Mouse (Mus musculus): ENCODE measurements around the gene Tnip1. TPM values are rescaled to one million over a fixed set of nuclear protein-coding genes. Genes with fewer than 3 reads are reported as not detected.

Tnip1 gene
- total RNA-seq (2017): 14.9 and 20.2 TPM in 2 replicates

DNA sequence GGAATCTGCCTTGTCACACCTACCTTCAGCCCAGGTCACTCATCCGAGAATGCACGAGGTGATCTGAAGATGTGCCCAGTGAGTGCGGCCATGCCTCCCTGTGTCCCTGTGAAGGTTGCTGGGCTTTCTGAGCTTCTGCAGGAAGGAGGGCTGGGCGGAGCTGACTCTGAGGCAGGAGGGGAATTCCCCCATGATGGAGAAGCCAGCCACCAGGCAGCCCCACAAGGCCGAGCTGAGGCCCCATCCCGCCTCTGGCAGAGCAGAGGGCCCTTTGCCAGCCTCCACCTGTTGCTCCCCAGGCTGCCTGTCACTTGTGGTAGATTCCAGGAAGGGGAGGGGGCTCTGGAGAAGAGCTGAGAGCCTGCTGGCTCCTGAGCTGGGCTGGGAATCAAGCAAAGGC is at the start of gene Tnip1:
Gene Tnip1 (minus strand): TSS at position 108 of the 400 bp plus-strand sequence.
- peak; percentile 57 for ATAC-seq (replicated peaks; ENCODE audit: low read depth, poor library complexity, severe bottlenecking)

- no peak for ATAC-seq (replicated peaks; ENCODE audit: low read depth, poor library complexity, severe bottlenecking)
These were observed 48.7 kb upstream of the Tnip1 start for GRCm38 (mm10) chr11:55011440-55011839.

DNA sequence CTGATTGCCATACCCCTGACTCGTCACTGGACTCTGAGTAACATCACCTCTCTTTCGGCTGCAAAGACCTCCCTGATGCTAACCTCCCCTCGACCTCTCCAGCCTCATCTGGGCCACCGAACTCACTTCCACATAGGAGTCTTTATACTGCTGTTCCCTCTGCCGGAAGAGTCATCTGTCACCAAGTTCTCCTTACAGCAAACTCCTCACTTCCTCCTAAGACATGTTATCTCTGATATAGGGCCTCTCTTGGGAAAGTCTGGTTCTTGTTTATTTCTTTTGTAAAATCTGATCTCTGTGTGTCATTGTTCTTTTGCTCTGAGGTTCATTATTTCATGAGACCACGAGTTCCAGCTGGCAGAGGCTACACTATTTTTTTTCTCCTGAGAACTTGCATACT is 45.5 kb upstream of the Tnip1 start:
- ATAC-seq (replicated peaks; ENCODE audit: low read depth, poor library complexity, severe bottlenecking): peak; percentile 58

GRCm38 (mm10) chr11:55005684-55006083 is 43.0 kb upstream of the Tnip1 start:
- ATAC-seq (replicated peaks; ENCODE audit: low read depth, poor library complexity, severe bottlenecking): no peak

GRCm38 (mm10) chr11:55004970-55005502 is 42.3 kb upstream of the Tnip1 start:
- no peak for ATAC-seq (replicated peaks; ENCODE audit: low read depth, poor library complexity, severe bottlenecking)

- ATAC-seq (replicated peaks; ENCODE audit: low read depth, poor library complexity, severe bottlenecking): no peak
These were observed 36.0 kb upstream of the Tnip1 start for GRCm38 (mm10) chr11:54998708-54999107.

- ATAC-seq (replicated peaks; ENCODE audit: low read depth, poor library complexity, severe bottlenecking): peak; percentile 97
These were observed 35.6 kb upstream of the Tnip1 start for GRCm38 (mm10) chr11:54998284-54998683.

DNA sequence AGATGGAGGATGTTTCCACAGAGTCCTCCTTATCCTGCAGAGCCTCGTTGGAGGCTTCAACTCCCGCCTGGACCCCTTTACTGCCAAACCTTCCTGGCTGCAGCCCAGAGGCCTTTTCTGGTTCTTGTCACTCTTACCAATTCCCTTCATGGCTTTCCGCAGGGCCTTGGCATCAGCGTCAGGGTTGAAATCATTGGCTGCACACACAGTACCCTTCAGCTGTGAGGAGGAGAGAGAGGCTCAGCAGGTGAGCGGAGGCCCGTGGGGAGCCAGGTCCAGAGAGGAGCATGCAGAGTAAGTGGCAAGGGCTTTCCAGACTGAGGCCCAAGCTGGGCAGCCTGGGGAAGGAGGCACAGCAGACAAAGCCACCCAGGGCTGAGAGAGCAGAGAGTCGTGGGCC is 33.5 kb upstream of the Tnip1 start:
- no peak for ATAC-seq (replicated peaks; ENCODE audit: low read depth, poor library complexity, severe bottlenecking)

DNA sequence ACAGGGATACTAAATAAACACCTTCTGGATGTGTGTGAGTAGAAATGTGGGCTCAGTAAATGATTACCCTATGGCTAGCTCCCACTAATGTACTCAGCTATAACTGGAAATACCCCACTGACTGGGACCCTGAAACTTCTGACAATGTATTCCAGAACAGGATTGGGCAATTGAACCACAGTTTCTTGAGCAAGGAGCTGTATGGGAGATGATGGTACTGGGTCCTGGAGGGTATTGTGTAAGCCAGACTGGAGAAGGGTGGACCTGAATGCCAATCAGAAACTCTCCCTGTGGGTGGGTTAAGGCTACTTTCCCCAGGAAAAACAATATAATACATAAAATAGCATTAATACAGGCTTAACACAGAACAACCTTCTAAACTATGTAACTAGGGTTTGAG is 27.2 kb upstream of the Tnip1 start:
- ATAC-seq (replicated peaks; ENCODE audit: low read depth, poor library complexity, severe bottlenecking): 0 out of 2 replicates have a peak, but pooled peaks have one; percentile 32

DNA sequence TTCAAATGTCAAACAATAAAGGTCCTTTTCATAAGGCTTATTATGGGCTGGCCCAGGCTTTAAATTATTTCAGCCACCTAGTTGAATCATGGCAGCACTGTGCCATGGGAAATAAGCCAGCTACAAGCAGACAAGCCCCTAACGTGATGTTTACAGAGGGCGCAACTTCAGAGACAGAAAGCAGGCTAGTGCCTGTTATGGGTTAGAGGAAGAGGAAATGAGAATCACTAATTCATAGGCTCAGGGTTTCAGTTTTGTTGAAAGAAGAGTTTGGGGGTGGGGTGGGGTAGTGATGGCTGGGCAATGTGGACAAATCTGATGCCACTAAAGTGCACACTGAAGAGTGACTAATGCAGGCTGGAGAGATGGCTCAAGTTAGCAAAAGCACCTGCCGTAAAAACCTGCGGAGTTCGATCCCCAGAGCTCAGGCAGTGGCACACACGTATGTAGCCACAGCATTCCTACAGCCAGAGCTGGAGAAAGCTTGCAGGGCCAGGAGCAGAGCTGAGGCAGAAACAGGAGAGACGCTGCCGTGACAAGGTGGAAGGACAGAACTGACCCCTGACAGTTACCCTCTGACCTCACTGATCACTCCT is 26.1 kb upstream of the Tnip1 start:
- ATAC-seq (replicated peaks; ENCODE audit: low read depth, poor library complexity, severe bottlenecking): no peak

- no peak; the same call in 1 of the 2 replicates for ATAC-seq (replicated peaks; ENCODE audit: low read depth, poor library complexity, severe bottlenecking)
These were observed 25.3 kb upstream of the Tnip1 start for GRCm38 (mm10) chr11:54987974-54988373.

GRCm38 (mm10) chr11:54985086-54985485 is 22.4 kb upstream of the Tnip1 start:
- ATAC-seq (replicated peaks; ENCODE audit: low read depth, poor library complexity, severe bottlenecking): no peak

- no peak for ATAC-seq (replicated peaks; ENCODE audit: low read depth, poor library complexity, severe bottlenecking)
These were observed 21.9 kb upstream of the Tnip1 start for GRCm38 (mm10) chr11:54984581-54984980.

GRCm38 (mm10) chr11:54984085-54984484 is 21.4 kb upstream of the Tnip1 start:
- ATAC-seq (replicated peaks; ENCODE audit: low read depth, poor library complexity, severe bottlenecking): peak; percentile 48; the same call in 1 of the 2 replicates

- ATAC-seq (replicated peaks; ENCODE audit: low read depth, poor library complexity, severe bottlenecking): no peak
These were observed 19.8 kb upstream of the Tnip1 start for GRCm38 (mm10) chr11:54982520-54982919.

- no peak for ATAC-seq (replicated peaks; ENCODE audit: low read depth, poor library complexity, severe bottlenecking)
These were observed 18.9 kb upstream of the Tnip1 start for GRCm38 (mm10) chr11:54981630-54982029.

DNA sequence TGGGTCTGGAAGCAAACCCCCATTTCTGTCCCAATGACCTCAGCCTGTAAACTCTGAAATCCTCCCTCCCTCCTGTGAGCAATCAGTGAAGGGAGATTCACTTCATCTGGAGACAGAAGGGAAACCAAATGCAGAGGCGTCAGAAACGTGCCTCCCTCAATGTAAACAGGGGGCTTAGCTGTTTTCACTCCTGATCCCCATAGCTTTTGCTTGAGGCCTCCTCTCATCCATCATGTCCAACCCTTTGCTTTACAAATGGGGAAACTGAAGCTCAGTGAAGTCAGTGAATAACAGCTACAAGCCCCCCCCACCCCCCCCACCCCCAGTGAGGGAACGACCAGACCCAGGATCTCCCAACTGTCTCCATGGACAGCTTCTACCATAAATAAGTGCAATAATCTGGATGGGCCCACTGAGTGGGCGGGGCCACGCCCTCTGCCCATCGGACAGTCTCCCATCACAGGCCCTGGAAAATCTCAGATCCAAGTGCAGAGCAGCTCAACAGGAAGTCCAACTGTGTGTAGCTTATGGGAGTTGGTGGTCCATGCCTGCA is 14.7 kb upstream of the Tnip1 start:
- ATAC-seq (replicated peaks; ENCODE audit: low read depth, poor library complexity, severe bottlenecking): no peak

- ATAC-seq (replicated peaks; ENCODE audit: low read depth, poor library complexity, severe bottlenecking): no peak
These were observed 13.6 kb upstream of the Tnip1 start for GRCm38 (mm10) chr11:54976351-54976750.

GRCm38 (mm10) chr11:54975756-54976155 is 13.0 kb upstream of the Tnip1 start:
- ATAC-seq (replicated peaks; ENCODE audit: low read depth, poor library complexity, severe bottlenecking): peak; percentile 60

DNA sequence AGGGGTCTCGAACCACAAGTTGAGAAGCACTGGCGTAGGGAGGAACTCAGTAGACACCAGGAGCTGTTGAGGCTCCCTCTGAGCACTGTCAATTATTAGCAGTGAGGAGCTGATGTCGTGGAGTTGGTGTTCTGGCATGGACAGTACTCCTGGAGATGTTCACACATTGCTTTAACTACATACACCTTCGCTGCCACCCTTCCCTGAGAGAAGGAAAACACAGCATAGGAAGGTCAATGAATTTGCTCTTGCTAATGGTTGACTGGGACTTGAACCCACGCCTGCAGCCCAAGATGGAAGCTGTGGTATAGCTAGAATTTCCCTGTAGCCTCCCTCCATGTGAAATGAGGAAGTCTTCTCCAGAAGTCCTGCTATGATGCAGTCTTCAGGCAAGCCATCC is 12.6 kb upstream of the Tnip1 start:
- peak; percentile 43 for ATAC-seq (replicated peaks; ENCODE audit: low read depth, poor library complexity, severe bottlenecking)

DNA sequence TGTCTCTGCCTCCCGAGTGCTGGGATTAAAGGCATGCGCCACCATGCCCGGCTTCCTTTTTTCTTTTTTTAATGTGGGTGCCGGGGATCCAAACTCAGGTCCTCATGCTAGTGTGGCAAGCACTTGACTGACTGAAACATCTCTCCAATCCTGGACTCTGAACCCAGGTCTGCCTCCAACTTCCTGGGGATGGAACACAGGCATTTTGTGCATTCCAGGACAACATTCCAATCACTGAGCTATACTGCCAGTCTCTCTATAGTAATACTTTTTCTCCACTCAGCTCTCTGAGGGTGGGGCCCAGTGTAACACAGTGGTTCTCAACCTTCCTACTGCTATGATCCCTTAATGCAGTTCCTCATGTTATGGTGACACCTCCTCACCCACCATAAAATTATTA is 11.9 kb upstream of the Tnip1 start:
- ATAC-seq (replicated peaks; ENCODE audit: low read depth, poor library complexity, severe bottlenecking): no peak
